Mouse (Mus musculus): ENCODE data around the gene Gm10184.

DNA sequence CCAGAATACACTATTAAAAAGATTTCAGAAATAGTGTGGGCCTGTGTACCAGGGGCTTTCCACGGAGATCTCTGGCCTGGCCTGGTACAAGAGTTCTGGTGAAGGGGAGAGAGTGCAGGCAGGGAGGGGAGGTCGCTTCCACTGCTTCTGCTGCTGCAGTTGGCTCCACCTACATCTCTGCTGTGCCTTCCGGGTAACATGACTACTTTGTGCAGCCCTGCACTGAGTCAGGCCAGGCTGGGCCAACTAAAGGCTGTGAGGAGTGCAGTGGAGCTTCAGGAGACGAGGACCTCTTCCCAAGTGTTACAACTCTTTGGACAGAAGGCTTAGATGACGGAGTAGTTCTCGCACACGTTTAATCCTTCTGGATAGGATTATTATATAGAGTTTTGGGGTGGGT is 9.6 kb downstream of the Gm10184 start:
- TF ChIP-seq CTCF (IDR thresholded peaks at IDR 0.05; ENCODE audit: low read depth) (no peak), EP300 (IDR thresholded peaks at IDR 0.05; ENCODE audit: low read depth) (no peak)
